Mouse (Mus musculus) hindbrain, embryonic 14.5 days (tissue): Measurements from ENCODE around the gene Cdkn2d. TPM values are rescaled to one million over a fixed set of nuclear protein-coding genes. Genes with fewer than 3 reads are reported as not detected.
A peak's percentile ranks its signal among the peaks of the same experiment; 100 is the strongest.

ENCODE experiments used
- ATAC-seq: fragments of 200-750 bp; cut with Nextera tagmentation; 2 replicates; pipeline ENCODE4 v1.8.0; 2017; ENCODE audit warnings: moderate number of reproducible peaks, mild to moderate bottlenecking, moderate TSS enrichment, moderate library complexity; ENCODE audit not compliant: low FRiP score
- DNase-seq: peaks from one replicate; pipeline ENCODE4 v3.0.0-alpha.2; 2015; ENCODE audit warnings: low spot score
- H3K27ac ChIP-seq: fragments of 300-500 bp; sonication (generic); 2 replicates; pipeline ENCODE4 v1.5.1; 2014; ENCODE audit warnings: mild to moderate bottlenecking, moderate library complexity
- H3K27me3 ChIP-seq: fragments of 300-500 bp; sonication (generic); 2 replicates; pipeline ENCODE4 v1.6.1; 2014; ENCODE audit warnings: mild to moderate bottlenecking, low read length, mixed read lengths; ENCODE audit not compliant: control insufficient read depth, insufficient read depth
- H3K36me3 ChIP-seq: fragments of 300-500 bp; sonication (generic); replicated peaks from 2 replicates; pipeline ENCODE4 v1.6.1; 2014; ENCODE audit not compliant: control insufficient read depth, insufficient read depth
- H3K4me1 ChIP-seq: fragments of 300-500 bp; sonication (generic); replicated peaks from 2 replicates; pipeline ENCODE4 v1.6.1; 2014; ENCODE audit warnings: antibody characterized with exemption, low read length, mixed read lengths; ENCODE audit not compliant: control insufficient read depth, insufficient read depth
- H3K4me2 ChIP-seq: fragments of 300-500 bp; sonication (generic); replicated peaks from 2 replicates; pipeline ENCODE4 v1.6.1; 2014; ENCODE audit warnings: mild to moderate bottlenecking, moderate library complexity
- H3K4me3 ChIP-seq: fragments of 300-500 bp; sonication (generic); replicated peaks from 2 replicates; pipeline ENCODE4 v1.5.1; 2014; ENCODE audit warnings: mild to moderate bottlenecking, low read length
- H3K9ac ChIP-seq: fragments of 300-500 bp; sonication (generic); 2 replicates; pipeline ENCODE4 v1.6.1; 2014
- H3K9me3 ChIP-seq: fragments of 300-500 bp; sonication (generic); 2 replicates; pipeline ENCODE4 v1.6.1; 2016; ENCODE audit warnings: low read length; ENCODE audit not compliant: control insufficient read depth
- WGBS: fragments of 180-500 bp; shearing (Covaris S2); extraction: QIAGEN DNeasy Blood & Tissue Kit; methylation state at CpG from one replicate; pipeline ENCODE4 v1.1.7; 2014; 5-methylcytosine and 5-hydroxymethylcytosine counted together
- polyA plus RNA-seq: library from polyadenylated mRNA; unstranded; fragments of >200 nt; fragmentation: Nextera tagmentation; extraction: Ambion mirVana; gene quantifications from 2 replicates; pipeline ENCODE4 v1.2.1, GENCODE M21; 2014

The Cdkn2d gene
- polyA plus RNA-seq, 1 experiment from 2014 or later = 107 TPM

GRCm38 (mm10) chr9:21286753-21287152, 4.5 kb downstream of the Cdkn2d start:
- no peaks in the 10 kb centered on the region for H3K9me3 ChIP-seq
- ATAC-seq = no peak

GRCm38 (mm10) chr9:21283994-21284393, 7.2 kb downstream of the Cdkn2d start:
- Histone ChIP-seq H3K36me3 (peaks cover 62% of the 10 kb centered on the region), H3K27ac (no peak overlapping the region), H3K4me3 (no peak overlapping the region), H3K4me2 (no peak overlapping the region), H3K9ac (no peak overlapping the region), H3K4me1 (peaks cover 20% of the 10 kb centered on the region), H3K9me3 (no peaks in the 10 kb centered on the region), H3K27me3 (no peaks in the 10 kb centered on the region)
- WGBS = 81% methylated on average over 3 of the region's 3 CpGs
- DNase-seq (no peak), ATAC-seq (no peak)

More at GRCm38 (mm10) chr9:21286753-21287152, 4.5 kb downstream of the Cdkn2d start:
- DNase-seq = no peak
- Histone ChIP-seq H3K9ac (peak overlapping the region; percentile 66), H3K4me1 (peaks cover 33% of the 10 kb centered on the region), H3K36me3 (peaks cover 35% of the 10 kb centered on the region), H3K4me2 (peak overlapping the region; percentile 72), H3K27me3 (no peaks in the 10 kb centered on the region), H3K4me3 (peak overlapping the region; percentile 51), H3K27ac (peak overlapping the region; percentile 87; the same call in 1 of the 2 replicates)
- WGBS = 65% methylated on average over 3 of the region's 3 CpGs

GRCm38 (mm10) chr9:21283591-21283990, 7.6 kb downstream of the Cdkn2d start:
- peaks cover 16% of the 10 kb centered on the region for H3K4me1 ChIP-seq
- no peaks in the 10 kb centered on the region for H3K27me3 ChIP-seq
- no peak overlapping the region for H3K9ac ChIP-seq
- no peaks in the 10 kb centered on the region for H3K9me3 ChIP-seq
- H3K4me3 ChIP-seq = no peak overlapping the region
- ATAC-seq = no peak
- no peak overlapping the region for H3K27ac ChIP-seq
- no peak for DNase-seq
- peaks cover 66% of the 10 kb centered on the region for H3K36me3 ChIP-seq
- no peak overlapping the region for H3K4me2 ChIP-seq
- 96% methylated on average over 5 of the region's 5 CpGs for WGBS

- whole genome bisulfite sequencing = 93% methylated on average over 5 of the region's 5 CpGs
- DNase-seq (no peak), ATAC-seq (no peak)
- Histone ChIP-seq H3K27ac (no peak overlapping the region), H3K4me3 (no peak overlapping the region), H3K27me3 (no peaks in the 10 kb centered on the region), H3K9me3 (no peaks in the 10 kb centered on the region), H3K4me1 (no peaks in the 10 kb centered on the region), H3K9ac (no peak overlapping the region), H3K36me3 (peaks cover 93% of the 10 kb centered on the region), H3K4me2 (no peak overlapping the region)
Observed at GRCm38 (mm10) chr9:21277776-21278175, 13.4 kb downstream of the Cdkn2d start.

GRCm38 (mm10) chr9:21276307-21276706, 14.9 kb downstream of the Cdkn2d start:
- no peak for ATAC-seq
- H3K4me3 ChIP-seq = no peak overlapping the region
- peaks cover 94% of the 10 kb centered on the region for H3K36me3 ChIP-seq
- WGBS = 92% methylated on average over 8 of the region's 8 CpGs
- no peak overlapping the region for H3K27ac ChIP-seq
- H3K9ac ChIP-seq = no peak overlapping the region
- no peaks in the 10 kb centered on the region for H3K4me1 ChIP-seq
- no peak overlapping the region for H3K4me2 ChIP-seq
- H3K9me3 ChIP-seq = no peaks in the 10 kb centered on the region
- DNase-seq = no peak
- no peaks in the 10 kb centered on the region for H3K27me3 ChIP-seq

GRCm38 (mm10) chr9:21275727-21276126, 15.5 kb downstream of the Cdkn2d start:
- no peaks in the 10 kb centered on the region for H3K4me1 ChIP-seq
- no peaks in the 10 kb centered on the region for H3K27me3 ChIP-seq
- 94% methylated on average over 12 of the region's 12 CpGs for WGBS
- no peak overlapping the region for H3K9ac ChIP-seq
- H3K27ac ChIP-seq = no peak overlapping the region
- H3K4me2 ChIP-seq = no peak overlapping the region
- H3K36me3 ChIP-seq = peaks cover 94% of the 10 kb centered on the region
- ATAC-seq (no peak), DNase-seq (no peak)
- H3K4me3 ChIP-seq = no peak overlapping the region
- H3K9me3 ChIP-seq = no peaks in the 10 kb centered on the region

GRCm38 (mm10) chr9:21275013-21275710, 16.0 kb downstream of the Cdkn2d start:
- ATAC-seq = no peak
- DNase-seq = no peak
- 87% methylated on average over 7 of the region's 7 CpGs for WGBS

GRCm38 (mm10) chr9:21274336-21274735, 16.9 kb downstream of the Cdkn2d start:
- Histone ChIP-seq H3K27ac (no peak overlapping the region), H3K9me3 (no peaks in the 10 kb centered on the region), H3K4me3 (no peak overlapping the region), H3K4me1 (no peaks in the 10 kb centered on the region), H3K36me3 (peaks cover 93% of the 10 kb centered on the region), H3K4me2 (no peak overlapping the region), H3K9ac (no peak overlapping the region), H3K27me3 (no peaks in the 10 kb centered on the region)
- ATAC-seq (no peak), DNase-seq (no peak)
- 96% methylated on average over 3 of the region's 3 CpGs for WGBS

More at GRCm38 (mm10) chr9:21275013-21275710, 16.0 kb downstream of the Cdkn2d start:
- Histone ChIP-seq H3K36me3 (peaks cover 95% of the 10 kb centered on the region), H3K9ac (no peak overlapping the region), H3K4me3 (no peak overlapping the region), H3K27ac (no peak overlapping the region), H3K9me3 (no peaks in the 10 kb centered on the region), H3K4me1 (no peaks in the 10 kb centered on the region), H3K27me3 (no peaks in the 10 kb centered on the region), H3K4me2 (no peak overlapping the region)

GRCm38 (mm10) chr9:21273520-21274228, 17.5 kb downstream of the Cdkn2d start:
- no peaks in the 10 kb centered on the region for H3K4me1 ChIP-seq
- H3K9me3 ChIP-seq = no peaks in the 10 kb centered on the region
- no peak overlapping the region for H3K9ac ChIP-seq
- H3K27me3 ChIP-seq = no peaks in the 10 kb centered on the region
- H3K4me3 ChIP-seq = no peak overlapping the region
- H3K27ac ChIP-seq = no peak overlapping the region
- no peak overlapping the region for H3K4me2 ChIP-seq
- no peak for DNase-seq
- no peak for ATAC-seq
- WGBS = 82% methylated on average over 7 of the region's 7 CpGs
- peaks cover 93% of the 10 kb centered on the region for H3K36me3 ChIP-seq
